Mouse (Mus musculus): ENCODE results near the gene Ptbp3.

- TF ChIP-seq CTCF (IDR thresholded peaks at IDR 0.05; ENCODE audit: low read depth, low read length) = no peak
- TF ChIP-seq POLR2A (IDR thresholded peaks at IDR 0.05; ENCODE audit: extremely low read depth, insufficient read depth, low read length) = no peak
These were observed 122.7 kb downstream of the Ptbp3 start for GRCm38 (mm10) chr4:59426429-59426828.
